In genomic region chr19:41089833-41090232, GRCm38 (mm10) we compare ENCODE assay signal across 8 mouse cellular contexts. TPM values are rescaled to one million over a fixed set of nuclear protein-coding genes. Genes with fewer than 3 reads are reported as not detected.
DNase-seq lines count a peak whose midpoint lies in the region; ATAC-seq lines count a peak whose summit lies in the region.

No protein-coding gene starts in this region.

- H3K36me3 ChIP-seq in kidney, embryonic 15.5 days, result no peaks in the 10 kb centered on the region
- H3K36me3 ChIP-seq in embryonic facial prominence, embryonic 10.5 days (replicated peaks), result no peaks in the 10 kb centered on the region
- no peaks in the 10 kb centered on the region for H3K36me3 ChIP-seq in hindbrain, embryonic 13.5 days

- H3K27ac ChIP-seq in kidney, embryonic 15.5 days, result no peak overlapping the region
- no peak overlapping the region for H3K27ac ChIP-seq in embryonic facial prominence, embryonic 10.5 days (replicated peaks)
- no peak overlapping the region for H3K27ac ChIP-seq in hindbrain, embryonic 13.5 days

- H3K4me1 ChIP-seq in kidney, embryonic 15.5 days, result no peaks in the 10 kb centered on the region; the same call in 1 of the 2 replicates
- peaks cover 19% of the 10 kb centered on the region for H3K4me1 ChIP-seq in embryonic facial prominence, embryonic 10.5 days
- no peaks in the 10 kb centered on the region for H3K4me1 ChIP-seq in hindbrain, embryonic 13.5 days (replicated peaks)

- WGBS in kidney, embryonic 15.5 days, result 12% methylated on average over 5 of the region's 5 CpGs
- WGBS in embryonic facial prominence, embryonic 10.5 days, result 12% methylated on average over 5 of the region's 5 CpGs
- 11% methylated on average over 5 of the region's 5 CpGs for WGBS in hindbrain, embryonic 13.5 days

- H3K9ac ChIP-seq in kidney, embryonic 15.5 days, result no peak overlapping the region
- H3K9ac ChIP-seq in hindbrain, embryonic 13.5 days, result no peak overlapping the region

- intact Hi-C loops in left cerebral cortex, postnatal 4 days (cut with DNase I), result loop anchor here (5.0 to 10.0 kb wide), 2 partner anchors 157 to 675 kb away; no protein-coding TSS in a partner anchor

- no peak overlapping the region for H3K4me2 ChIP-seq in kidney, embryonic 15.5 days
- no peak overlapping the region for H3K4me2 ChIP-seq in hindbrain, embryonic 13.5 days

- peaks cover 31% of the 10 kb centered on the region for H3K27me3 ChIP-seq in kidney, embryonic 15.5 days
- H3K27me3 ChIP-seq in embryonic facial prominence, embryonic 10.5 days (replicated peaks; ENCODE audit: low read depth, poor library complexity, severe bottlenecking), result peaks cover 27% of the 10 kb centered on the region
- peaks cover 10% of the 10 kb centered on the region for H3K27me3 ChIP-seq in hindbrain, embryonic 13.5 days

- no peak overlapping the region for H3K4me3 ChIP-seq in kidney, embryonic 15.5 days (replicated peaks)
- no peak overlapping the region for H3K4me3 ChIP-seq in embryonic facial prominence, embryonic 10.5 days
- no peak overlapping the region for H3K4me3 ChIP-seq in hindbrain, embryonic 13.5 days

- H3K9me3 ChIP-seq in kidney, embryonic 15.5 days (replicated peaks), result no peaks in the 10 kb centered on the region
- no peaks in the 10 kb centered on the region for H3K9me3 ChIP-seq in embryonic facial prominence, embryonic 10.5 days
- H3K9me3 ChIP-seq in hindbrain, embryonic 13.5 days, result no peaks in the 10 kb centered on the region

- no peak for ATAC-seq in kidney, embryonic 15.5 days (replicated peaks; ENCODE audit: low FRiP score)
- peak; percentile 26; the same call in 1 of the 2 replicates for ATAC-seq in hindbrain, embryonic 13.5 days (ENCODE audit: low FRiP score)

- DNase-seq in kidney, adult 18-20 months, result peak; percentile 40
- DNase-seq in R1 (ENCODE audit: low read depth, low spot score), result peak; percentile 64
- DNase-seq in embryonic facial prominence, embryonic 10.5 days (ENCODE audit: low spot score), result peak; percentile 69
- peak; percentile 65 for DNase-seq in left cerebral cortex, postnatal 4 days
- DNase-seq in naive thymus-derived CD4-positive, alpha-beta T cell, adult 2 months (ENCODE audit: low read depth), result peak; percentile 66
- peak; percentile 20 to 47 for DNase-seq in thymus, postnatal 36 days

RNA-seq across cellular contexts. Expression of gene Opalin, which starts 12.9 kb away (rescaled TPM):
- polyA plus RNA-seq in kidney, embryonic 15.5 days (2015; fragmentation: Nextera tagmentation; extraction: Ambion mirVana), result not detected in 2 replicates
- not detected in 2 replicates for polyA plus RNA-seq in embryonic facial prominence, embryonic 10.5 days (2016; fragmentation: Nextera tagmentation; extraction: Ambion mirVana)
- polyA plus RNA-seq in hindbrain, embryonic 13.5 days (2015; fragmentation: Nextera tagmentation; extraction: Ambion mirVana), result not detected in 2 replicates
- not detected for total RNA-seq in left cerebral cortex, postnatal 4 days (2021)
